Mouse (Mus musculus): Measurements from ENCODE around the gene Rab24. TPM values are rescaled to one million over a fixed set of nuclear protein-coding genes. Genes with fewer than 3 reads are reported as not detected.

Rab24 gene
- 22.1 and 27.4 TPM in 2 replicates for total RNA-seq (2017)

DNA sequence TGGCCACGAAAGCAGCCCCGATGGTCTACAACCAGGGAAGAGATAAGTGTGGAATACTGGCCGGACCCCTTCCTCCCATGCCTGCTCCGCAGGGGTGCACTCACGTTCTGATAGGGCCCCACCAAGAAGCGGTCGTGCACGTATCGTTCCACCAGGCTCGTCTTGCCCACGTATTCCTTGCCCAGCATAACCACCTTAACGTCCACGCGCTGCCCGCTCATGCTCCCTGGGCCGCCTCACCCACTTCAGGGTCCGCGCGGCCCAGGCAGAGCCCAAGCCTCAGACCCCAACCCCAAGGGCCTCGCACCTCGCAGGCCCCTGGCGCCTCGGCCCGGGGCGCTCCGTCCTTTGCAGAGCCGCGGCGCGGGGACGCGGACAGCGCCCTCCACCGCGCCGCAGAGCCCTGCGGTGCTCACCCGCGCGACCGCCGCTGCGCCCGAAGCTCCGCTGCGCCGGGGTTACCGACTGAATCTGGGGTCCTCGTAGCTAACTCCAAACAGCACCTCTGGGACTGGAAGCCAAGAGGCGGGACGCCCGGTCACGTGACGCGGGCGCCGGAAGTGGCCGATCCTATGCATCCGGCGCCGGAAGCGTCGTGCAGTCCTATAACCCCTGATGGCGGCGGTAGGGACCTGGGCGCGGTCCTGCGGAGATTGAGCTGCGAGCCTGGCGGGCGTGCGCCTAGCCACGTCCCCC lies at the start of gene Rab24:
TSS of gene Rab24 (minus strand) at position 513 of the 696 bp plus-strand sequence.
- ATAC-seq (replicated peaks in 1 of 2; ENCODE audit: insufficient read depth in 1 of 2, low FRiP score in 2 of 2, low TSS enrichment in 1 of 2, low read depth in 1 of 2, poor library complexity in 2 of 2, severe bottlenecking in 2 of 2): peak; percentile 70 to 78

DNA sequence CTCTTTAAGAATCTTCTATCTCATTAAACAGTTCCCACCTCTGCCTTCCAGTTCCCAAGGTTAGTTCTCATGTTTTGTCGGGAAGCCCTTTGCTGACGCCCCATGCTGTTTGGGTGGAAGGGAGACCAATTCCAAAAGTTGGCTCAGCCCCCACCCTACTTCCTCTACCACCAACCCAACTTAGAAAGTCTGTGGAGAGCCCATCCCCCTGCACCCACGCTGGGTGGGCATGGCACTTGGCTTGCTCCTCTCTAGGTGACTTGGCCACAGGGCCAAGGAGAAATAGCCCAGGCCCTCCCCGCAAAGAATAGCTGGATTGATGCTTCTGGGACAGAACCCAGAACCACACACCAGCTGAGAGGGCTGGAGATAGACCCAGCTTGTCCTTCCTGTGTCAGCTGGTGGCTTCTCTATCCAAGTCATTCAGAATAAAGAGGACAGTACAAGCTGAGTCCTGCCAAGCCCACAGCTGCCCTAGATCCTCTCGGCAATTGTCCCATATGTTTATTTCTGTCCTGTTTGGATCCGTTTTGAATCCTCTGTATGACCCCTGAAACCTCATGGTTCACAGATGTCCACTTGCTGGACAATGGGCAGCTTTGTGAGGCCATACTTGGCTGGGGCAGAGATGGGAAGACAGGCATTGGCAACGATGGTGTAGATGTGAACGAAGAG lies 49.4 kb upstream of the Rab24 start:
- ATAC-seq (replicated peaks in 1 of 2; ENCODE audit: insufficient read depth in 1 of 2, low FRiP score in 2 of 2, low TSS enrichment in 1 of 2, low read depth in 1 of 2, poor library complexity in 2 of 2, severe bottlenecking in 2 of 2): no peak

- ATAC-seq (replicated peaks in 1 of 2; ENCODE audit: insufficient read depth in 1 of 2, low FRiP score in 2 of 2, low TSS enrichment in 1 of 2, low read depth in 1 of 2, poor library complexity in 2 of 2, severe bottlenecking in 2 of 2): no peak
Measured at GRCm38 (mm10) chr13:55370234-55370633, 48.5 kb upstream of the Rab24 start.

DNA sequence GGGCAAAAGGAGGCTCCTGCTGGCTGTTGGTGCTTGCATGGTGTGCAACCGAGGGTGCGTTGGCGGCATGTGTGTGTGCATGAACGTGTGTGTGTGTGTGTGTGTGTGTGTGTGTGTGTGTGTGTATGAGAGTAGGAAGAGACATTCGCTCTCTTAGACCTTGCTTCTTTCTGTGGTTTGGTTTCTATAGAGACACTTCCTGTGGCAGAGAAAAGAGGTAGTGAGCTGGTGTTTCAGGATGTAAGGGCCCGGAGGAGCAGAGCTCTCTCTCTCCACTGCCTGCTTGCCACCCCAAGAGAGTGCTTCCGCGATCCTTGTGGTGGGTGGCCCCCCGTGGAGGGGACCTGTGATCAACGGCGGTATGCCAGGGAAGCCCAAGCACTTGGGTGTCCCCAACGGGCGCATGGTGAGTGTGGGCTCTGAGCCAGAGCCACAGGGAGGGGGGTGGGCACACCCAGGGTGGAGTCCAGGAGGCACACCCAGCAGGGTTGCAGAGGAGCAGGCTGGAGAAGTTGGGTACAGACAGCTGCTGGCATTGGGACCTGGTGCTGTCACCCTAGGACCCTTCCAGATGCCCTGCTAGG lies 47.9 kb upstream of the Rab24 start, which contains the start of gene Rgs14:
TSS of gene Rgs14 (plus strand) at position 202 of the 584 bp plus-strand sequence.
- peak; percentile 94 to 95 for ATAC-seq (replicated peaks in 1 of 2; ENCODE audit: insufficient read depth in 1 of 2, low FRiP score in 2 of 2, low TSS enrichment in 1 of 2, low read depth in 1 of 2, poor library complexity in 2 of 2, severe bottlenecking in 2 of 2)

DNA sequence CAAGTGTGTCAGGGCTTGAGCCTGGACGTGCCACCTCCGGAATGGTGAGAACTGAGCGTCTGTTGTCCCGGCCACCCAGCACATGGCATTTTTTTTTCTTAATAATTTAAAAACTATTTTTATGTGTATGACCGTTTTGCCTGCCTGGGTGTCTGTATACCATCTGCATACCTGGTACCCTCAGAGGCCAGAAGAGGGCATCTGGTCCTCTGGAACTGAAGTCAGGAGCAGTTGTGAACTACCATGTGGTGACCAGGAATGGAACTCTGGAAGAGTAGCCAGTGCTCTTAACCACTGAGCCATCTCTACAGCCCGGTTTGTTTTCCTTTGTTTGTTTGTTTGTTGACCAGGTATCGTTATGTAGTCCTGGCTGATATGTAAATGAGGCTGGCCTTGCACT lies 46.7 kb upstream of the Rab24 start:
- ATAC-seq (replicated peaks in 1 of 2; ENCODE audit: insufficient read depth in 1 of 2, low FRiP score in 2 of 2, low TSS enrichment in 1 of 2, low read depth in 1 of 2, poor library complexity in 2 of 2, severe bottlenecking in 2 of 2): no peak

- ATAC-seq (replicated peaks in 1 of 2; ENCODE audit: insufficient read depth in 1 of 2, low FRiP score in 2 of 2, low TSS enrichment in 1 of 2, low read depth in 1 of 2, poor library complexity in 2 of 2, severe bottlenecking in 2 of 2): peak; percentile 99
Measured at GRCm38 (mm10) chr13:55362453-55363060, 40.8 kb upstream of the Rab24 start, which contains the start of gene Lman2. Gene Lman2, minus strand, starts transcription at chr13:55362783.

- peak in 1 of 2 experiments; percentile 23; a peak in 2 of 4 replicates for ATAC-seq (replicated peaks in 1 of 2; ENCODE audit: insufficient read depth in 1 of 2, low FRiP score in 2 of 2, low TSS enrichment in 1 of 2, low read depth in 1 of 2, poor library complexity in 2 of 2, severe bottlenecking in 2 of 2)
Measured at GRCm38 (mm10) chr13:55361974-55362452, 40.3 kb upstream of the Rab24 start.

GRCm38 (mm10) chr13:55361145-55361544 lies 39.4 kb upstream of the Rab24 start:
- no peak for ATAC-seq (replicated peaks in 1 of 2; ENCODE audit: insufficient read depth in 1 of 2, low FRiP score in 2 of 2, low TSS enrichment in 1 of 2, low read depth in 1 of 2, poor library complexity in 2 of 2, severe bottlenecking in 2 of 2)

- no peak for ATAC-seq (replicated peaks in 1 of 2; ENCODE audit: insufficient read depth in 1 of 2, low FRiP score in 2 of 2, low TSS enrichment in 1 of 2, low read depth in 1 of 2, poor library complexity in 2 of 2, severe bottlenecking in 2 of 2)
Measured at GRCm38 (mm10) chr13:55346745-55347144, 25.0 kb upstream of the Rab24 start.

GRCm38 (mm10) chr13:55344286-55344685 lies 22.5 kb upstream of the Rab24 start:
- ATAC-seq (replicated peaks in 1 of 2; ENCODE audit: insufficient read depth in 1 of 2, low FRiP score in 2 of 2, low TSS enrichment in 1 of 2, low read depth in 1 of 2, poor library complexity in 2 of 2, severe bottlenecking in 2 of 2): no peak

DNA sequence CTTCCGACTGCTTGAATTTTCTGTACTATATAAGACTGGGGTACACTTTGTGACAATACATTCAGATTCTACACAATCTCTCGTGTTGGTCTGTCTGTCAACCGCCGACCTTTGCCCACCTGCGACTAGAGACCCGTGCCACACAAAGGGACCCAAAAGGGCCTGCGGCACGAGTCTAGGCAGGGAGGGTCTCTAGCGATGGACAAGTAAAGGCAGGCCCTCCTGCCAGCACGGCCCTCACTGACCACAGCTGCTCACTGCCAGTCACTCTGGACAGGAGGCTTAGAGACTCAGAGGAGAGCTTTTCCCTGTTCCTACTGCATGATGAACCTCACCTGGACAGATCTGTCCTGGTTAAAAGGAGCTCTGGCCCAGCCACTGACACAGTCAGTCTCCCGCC lies 20.7 kb upstream of the Rab24 start:
- ATAC-seq (replicated peaks in 1 of 2; ENCODE audit: insufficient read depth in 1 of 2, low FRiP score in 2 of 2, low TSS enrichment in 1 of 2, low read depth in 1 of 2, poor library complexity in 2 of 2, severe bottlenecking in 2 of 2): no peak

DNA sequence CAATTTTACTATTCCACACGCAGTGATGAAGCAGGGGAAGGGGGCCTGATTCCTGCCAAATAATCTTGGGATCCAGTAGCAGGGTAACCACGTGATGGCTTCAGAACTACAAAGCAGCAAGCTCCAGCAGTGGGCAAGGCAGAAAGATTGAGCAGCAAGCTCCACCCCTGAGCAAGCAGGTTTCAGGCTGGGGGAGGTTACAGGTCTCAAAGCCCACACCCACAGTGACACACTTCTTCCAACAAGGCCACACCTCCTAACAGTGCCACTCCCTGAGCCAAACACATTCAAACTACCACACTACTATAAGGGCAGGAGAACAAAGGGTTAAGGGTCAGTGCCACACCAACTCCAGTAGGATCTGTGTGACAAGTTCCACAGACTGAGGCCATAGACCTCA lies 17.5 kb upstream of the Rab24 start:
- ATAC-seq (replicated peaks in 1 of 2; ENCODE audit: insufficient read depth in 1 of 2, low FRiP score in 2 of 2, low TSS enrichment in 1 of 2, low read depth in 1 of 2, poor library complexity in 2 of 2, severe bottlenecking in 2 of 2): peak in 1 of 2 experiments; percentile 32; a peak in 1 of 4 replicates

- no peak for ATAC-seq (replicated peaks in 1 of 2; ENCODE audit: insufficient read depth in 1 of 2, low FRiP score in 2 of 2, low TSS enrichment in 1 of 2, low read depth in 1 of 2, poor library complexity in 2 of 2, severe bottlenecking in 2 of 2)
Measured at GRCm38 (mm10) chr13:55338131-55339054, 16.6 kb upstream of the Rab24 start.

- ATAC-seq (replicated peaks in 1 of 2; ENCODE audit: insufficient read depth in 1 of 2, low FRiP score in 2 of 2, low TSS enrichment in 1 of 2, low read depth in 1 of 2, poor library complexity in 2 of 2, severe bottlenecking in 2 of 2): no peak
Measured at GRCm38 (mm10) chr13:55337341-55337975, 15.7 kb upstream of the Rab24 start.

GRCm38 (mm10) chr13:55335701-55336100 lies 14.0 kb upstream of the Rab24 start:
- ATAC-seq (replicated peaks in 1 of 2; ENCODE audit: insufficient read depth in 1 of 2, low FRiP score in 2 of 2, low TSS enrichment in 1 of 2, low read depth in 1 of 2, poor library complexity in 2 of 2, severe bottlenecking in 2 of 2): no peak

- ATAC-seq (replicated peaks in 1 of 2; ENCODE audit: insufficient read depth in 1 of 2, low FRiP score in 2 of 2, low TSS enrichment in 1 of 2, low read depth in 1 of 2, poor library complexity in 2 of 2, severe bottlenecking in 2 of 2): no peak
Measured at GRCm38 (mm10) chr13:55332331-55332730, 10.6 kb upstream of the Rab24 start.

Data from hematopoietic stem cell, adult 5-6 weeks (primary cell).